Mouse (Mus musculus) thymus, postnatal 10 days (tissue): ENCODE results near the gene Eipr1.
"Not testable (repeated sequence)": the region's sequence is repeated elsewhere in the genome, so short reads cannot be mapped to it uniquely, and the experiment has no call there.

Source experiments
- DNase-seq, 2 experiments: peaks; one replicate each; pipeline ENCODE4 v3.0.0; 2021; ENCODE audit warnings: low spot score in 2 of 2

Gene Eipr1

DNA sequence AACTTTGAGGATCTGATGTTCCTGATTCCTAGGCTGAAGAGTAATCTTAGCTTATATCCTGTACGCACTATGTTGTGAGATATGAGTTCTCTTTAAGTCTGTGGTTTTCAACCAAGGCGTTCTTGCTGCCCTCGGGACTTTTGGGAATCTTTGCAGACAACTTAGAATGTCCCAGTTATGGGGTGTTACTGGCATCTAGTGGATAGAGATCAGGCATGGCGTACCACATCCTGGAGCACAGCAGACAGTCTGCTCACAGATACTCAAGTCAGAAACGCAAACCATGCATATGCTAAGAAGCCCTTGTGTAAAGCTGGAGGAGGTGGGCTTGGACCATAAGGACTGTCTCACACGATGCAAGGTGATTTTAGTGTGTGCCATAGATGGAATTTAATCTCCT is 136.1 kb downstream of the Eipr1 start:
- DNase-seq = no peak

DNA sequence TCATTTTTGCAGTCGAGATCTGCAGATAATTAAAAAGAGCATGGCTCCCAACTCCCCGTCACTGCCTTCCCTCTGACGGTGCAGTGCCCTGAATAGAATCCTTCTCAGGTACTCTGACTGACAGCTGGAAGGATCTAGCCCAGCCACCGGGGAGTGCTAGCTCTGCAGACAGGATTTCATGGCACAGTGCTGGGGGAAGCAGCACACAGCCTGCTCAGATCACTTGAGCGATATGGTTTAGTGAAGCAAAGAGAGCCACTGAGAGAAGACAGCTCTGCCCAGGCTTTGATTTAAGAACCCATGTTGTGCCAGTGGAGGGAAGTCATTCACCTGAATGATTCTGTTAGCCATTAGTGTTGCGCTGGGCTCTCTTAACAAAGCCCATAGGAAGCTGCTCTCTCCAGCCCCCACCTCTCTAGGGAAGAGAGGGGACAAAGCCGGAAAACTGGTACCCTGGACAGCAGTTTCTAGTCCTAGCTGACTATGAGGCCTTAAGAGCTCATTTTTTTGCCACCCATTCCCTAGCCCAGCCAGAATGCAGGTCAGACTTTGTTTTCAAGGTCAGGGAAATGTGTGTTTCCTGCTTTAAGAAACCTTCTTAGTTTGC is 137.6 kb downstream of the Eipr1 start:
- DNase-seq = no peak

DNA sequence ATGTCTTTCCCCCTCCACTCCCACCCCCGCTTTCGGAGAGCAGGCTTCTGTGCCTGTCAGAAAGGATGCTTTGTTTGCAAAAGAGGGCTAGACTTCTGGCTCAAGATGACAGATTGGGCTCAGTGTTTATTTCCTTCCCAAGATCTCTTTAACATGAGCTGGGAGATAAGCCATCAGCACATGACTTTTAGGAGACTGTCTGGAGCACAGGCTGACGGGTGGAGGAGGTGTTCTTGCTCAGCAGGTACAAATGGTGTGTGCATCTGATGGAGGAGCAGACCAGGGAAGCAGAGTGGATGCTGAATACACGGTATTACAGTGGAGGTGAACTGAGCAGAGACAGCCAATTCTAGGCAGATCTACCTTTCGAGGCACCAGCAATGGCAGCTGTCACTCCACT is 139.9 kb downstream of the Eipr1 start:
- no peak for DNase-seq

DNA sequence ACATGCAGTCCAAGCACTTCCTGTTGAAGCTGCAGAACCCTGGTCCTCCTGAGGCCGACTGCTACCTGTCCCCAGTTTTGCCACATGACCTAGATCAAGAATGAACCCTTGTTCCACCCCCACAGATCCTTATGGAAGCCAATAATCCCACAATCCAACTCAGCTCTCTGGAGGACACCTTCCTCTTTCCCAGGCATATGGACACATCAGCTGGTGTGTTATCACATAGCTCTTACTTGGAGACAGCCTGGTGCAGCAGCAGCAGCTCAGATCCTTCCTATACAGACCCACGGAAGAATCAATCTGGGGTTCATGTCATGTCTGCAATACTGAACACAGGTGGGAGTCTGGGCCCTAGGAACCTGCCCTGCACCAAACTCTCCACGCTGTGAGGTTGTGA is 145.0 kb downstream of the Eipr1 start:
- DNase-seq = no peak

DNA sequence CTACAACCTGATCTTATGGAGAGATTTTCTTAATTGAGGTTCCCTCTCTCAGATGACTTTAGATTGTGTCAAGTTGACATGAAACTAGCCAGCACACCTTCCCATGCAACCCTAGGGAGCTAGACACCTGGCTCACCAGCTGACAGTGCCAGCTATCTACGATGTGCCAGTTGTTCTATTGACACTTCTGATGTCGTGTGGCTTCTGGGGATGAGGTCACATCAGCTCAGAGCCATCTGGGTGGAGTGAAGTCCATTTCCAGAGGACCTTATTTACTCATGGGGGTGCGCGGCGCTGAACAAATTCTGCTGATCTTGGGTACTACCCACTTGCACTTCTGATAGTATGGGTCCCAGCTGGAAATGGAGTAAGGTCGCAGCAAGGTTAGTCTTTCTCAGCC is 146.7 kb downstream of the Eipr1 start:
- no peak for DNase-seq

DNA sequence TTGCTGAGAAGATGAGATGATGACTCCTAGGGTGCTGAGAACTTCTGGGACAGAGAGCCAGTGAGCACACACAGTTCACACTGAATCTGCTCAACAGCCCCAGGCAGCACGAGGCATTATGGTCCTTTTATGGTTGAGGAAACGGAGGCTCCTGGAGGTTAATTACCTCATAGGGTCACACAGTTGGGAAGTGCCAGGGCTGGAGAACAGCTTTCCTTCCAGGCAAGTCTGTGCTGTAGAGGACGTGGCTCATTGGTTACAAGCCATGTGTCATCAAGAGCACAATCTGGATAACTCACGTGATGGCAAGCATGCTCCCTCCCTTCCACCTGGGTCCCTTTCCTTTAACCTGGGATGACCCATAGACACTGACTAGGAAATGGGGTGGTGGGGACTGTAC is 148.1 kb downstream of the Eipr1 start:
- no peak for DNase-seq

DNA sequence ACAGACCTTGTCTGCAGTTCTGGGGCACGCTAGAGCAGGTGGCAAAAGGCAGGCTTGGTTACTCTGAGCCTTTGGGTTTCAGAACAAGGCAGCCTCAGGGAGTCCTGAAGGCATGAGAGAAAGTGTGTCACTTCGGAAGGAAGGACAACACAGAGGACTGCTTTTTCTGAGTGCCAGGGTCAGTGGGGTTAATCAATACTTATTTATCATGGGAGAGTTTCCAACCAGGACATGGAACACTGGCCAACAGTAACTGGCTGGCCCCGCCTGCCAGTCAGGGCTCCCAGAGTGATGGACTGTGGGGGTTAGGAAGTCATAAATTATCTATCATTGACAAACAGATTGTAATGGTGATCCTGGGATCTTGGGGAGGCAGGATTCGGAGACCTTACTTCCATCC is 148.7 kb downstream of the Eipr1 start:
- DNase-seq = no peak

DNA sequence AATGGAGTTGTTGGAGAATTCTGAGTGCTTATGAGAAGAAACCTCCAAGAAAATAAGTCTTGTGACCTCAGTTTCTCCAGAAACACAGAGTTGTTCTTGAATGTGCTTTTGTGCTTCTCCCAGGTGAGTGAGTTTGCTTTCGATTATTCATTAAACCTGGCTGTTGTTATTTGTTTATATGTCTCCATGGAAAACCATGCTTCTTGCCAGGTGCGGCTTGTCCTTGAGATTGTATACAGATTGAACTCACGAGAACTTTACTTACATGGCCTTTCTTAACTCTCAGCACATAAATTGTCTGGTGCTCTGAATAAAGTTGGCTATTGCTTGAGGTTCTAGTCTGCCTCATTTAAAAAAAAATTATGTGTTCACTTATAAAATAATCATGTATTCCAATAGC is 150.5 kb downstream of the Eipr1 start:
- no peak for DNase-seq

DNA sequence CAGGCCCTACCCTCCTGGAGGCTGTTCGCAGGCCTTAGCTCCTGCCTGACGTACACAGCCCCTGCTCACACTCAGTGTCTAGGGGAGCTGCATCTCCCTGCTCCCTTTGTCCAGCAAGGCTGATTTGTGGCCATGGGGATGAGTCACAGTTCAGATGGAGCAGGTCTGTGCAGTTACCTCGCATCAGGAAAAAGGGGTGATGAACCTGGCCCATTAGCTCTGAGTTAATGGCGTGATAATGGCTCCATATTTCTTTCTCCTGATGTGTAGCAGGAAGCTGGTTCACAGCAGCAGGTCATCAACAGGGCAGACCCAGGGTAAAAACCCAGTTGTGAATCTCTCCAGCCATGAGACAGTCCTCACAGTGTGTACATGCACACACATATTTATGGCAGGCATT is 151.5 kb downstream of the Eipr1 start:
- DNase-seq = no peak

DNA sequence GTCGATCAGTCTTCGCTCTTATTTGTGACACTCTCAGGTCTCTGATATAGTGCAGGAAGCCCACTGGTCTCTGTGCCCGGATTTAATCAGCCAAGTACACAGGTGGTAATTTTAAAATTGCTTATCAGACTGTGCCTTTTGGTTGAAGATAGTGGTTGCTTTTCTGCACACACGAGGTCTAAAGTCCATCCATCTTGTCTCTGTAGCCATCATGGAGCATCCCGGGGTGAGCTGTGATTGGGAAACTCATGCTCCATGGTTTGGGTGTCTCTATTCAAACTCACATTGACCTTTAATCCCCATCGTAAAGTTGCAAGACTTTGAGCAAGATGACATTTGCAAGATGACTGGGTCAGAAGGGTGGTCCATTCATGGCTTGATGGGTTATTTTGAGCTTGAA is 153.9 kb downstream of the Eipr1 start:
- no peak for DNase-seq

DNA sequence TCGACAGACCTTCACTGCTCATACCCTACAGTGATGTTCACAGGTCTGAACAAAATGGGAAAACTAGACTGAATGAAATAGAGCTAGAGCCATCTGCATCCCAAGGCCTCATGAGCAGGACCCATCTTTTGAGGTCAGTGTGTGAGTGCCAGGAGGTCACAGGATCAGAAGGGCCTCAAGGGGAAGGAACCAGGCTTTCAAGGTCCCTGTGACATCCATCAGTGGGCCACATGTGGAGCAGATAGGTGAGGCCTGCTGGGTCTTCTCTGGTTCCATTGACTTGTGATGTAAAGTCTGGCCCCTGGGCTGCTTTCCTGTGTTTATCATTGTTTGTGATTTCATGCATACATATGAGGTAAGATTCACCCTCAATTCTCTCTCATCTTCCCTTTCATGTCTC is 154.4 kb downstream of the Eipr1 start:
- no peak for DNase-seq

DNA sequence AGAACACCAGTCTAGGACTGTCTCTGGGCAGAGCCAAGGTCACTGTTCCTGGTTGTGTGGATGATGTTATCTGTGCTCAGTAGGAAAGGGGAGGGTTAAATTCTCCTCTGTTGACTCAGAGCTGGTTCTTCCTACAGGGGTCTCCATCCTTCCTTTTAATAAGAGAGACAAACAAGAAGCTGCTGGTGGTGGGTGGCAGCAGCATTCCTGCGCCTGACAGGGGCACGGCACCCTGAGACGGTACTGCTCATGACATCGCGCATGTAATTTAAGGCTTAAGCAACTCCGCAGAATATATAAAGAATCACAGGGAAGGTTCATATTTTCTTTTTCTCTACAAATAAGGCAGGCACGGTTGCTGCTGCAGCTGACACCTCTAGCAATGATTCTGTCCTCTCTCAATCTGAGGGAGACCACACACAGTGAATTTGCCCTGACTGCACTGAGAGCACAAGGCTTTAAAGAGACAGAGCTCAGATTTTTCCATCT is 155.2 kb downstream of the Eipr1 start:
- no peak for DNase-seq

DNA sequence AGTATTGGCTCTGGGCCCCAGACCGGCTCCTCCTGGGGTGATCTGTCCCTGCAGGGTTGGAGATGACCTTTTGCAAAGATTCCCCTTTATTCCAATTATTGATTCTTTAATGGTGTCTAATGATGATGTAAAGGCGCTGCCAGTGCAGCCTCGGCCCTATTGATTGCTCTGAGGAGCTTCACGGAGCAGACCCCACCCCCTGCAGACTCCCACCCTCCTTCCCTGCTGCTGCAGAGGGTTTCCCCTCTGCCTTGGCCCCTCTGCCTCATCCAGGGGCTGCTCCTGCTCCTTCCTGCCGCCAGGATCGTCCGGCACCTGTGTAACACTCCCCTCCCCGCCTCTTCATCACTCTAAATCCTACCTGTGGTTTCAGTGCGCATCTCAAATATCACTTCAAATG is 156.2 kb downstream of the Eipr1 start:
- DNase-seq = no peak

DNA sequence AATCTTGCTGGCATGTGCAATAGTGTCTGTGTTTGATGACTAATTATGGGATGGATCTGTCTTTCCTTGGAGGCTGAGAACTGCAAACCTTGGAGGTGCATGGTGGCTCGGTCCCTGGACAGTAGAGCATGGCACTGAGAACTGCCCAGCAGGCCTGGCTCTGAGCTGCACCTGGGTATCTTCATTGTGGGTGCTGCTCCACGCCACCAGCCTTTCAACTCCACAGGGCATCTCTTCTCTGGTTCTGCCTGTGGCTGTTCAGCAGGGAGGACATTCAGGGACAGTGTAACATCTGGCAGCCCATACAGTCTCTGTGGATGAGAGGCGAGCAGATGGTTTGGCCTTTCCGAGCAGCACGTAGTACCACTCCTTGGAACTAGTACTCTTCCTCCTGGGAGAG is 158.2 kb downstream of the Eipr1 start:
- no peak for DNase-seq

DNA sequence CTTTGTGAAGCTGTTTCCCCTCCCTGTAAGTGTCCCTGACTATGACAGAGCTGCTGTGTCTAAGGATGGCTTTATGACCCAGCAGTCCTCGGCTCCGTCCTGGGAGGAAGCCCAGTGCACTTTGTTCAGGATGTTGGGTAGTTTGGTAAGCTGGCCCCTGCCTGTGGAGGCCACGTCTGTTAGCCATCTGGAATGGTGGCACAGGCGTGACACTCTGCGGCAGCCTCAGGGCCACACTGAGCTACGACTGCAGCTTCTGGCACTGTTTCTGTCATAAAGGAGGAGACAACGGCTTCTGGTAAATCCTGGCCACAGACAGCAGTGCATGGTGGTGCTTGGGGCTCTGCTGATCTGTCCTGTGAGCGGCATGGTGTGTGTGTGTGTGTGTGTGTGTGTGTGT is 159.0 kb downstream of the Eipr1 start:
- no peak for DNase-seq

DNA sequence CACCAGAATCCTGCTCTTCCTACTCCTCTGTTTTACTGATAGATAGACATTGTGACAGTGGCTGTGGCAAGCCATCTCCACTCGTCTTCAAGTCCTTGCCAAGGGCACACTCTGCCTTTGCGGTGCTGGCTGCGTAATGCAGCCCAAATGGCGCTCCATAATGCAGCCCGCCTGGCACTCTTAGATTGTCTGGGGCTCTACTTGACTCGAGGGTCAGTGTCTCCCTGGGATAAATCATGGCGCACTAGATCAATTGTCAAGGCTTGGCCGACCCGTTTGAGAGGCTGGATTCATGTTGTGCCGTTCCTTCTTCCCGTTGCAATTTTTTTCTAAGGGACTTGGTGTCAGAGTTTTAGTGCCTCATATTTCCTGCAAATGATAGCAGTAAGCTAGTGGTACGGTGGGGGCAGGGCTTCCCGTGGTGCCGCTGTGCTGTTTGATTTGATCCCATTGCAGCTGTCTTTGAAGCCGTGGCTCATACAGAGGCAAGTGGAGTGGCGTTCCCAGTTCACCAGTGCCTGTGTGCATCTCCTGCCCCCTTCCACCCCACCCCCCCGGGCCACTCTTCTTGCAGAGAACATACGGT is 160.8 kb downstream of the Eipr1 start:
- DNase-seq = no peak

DNA sequence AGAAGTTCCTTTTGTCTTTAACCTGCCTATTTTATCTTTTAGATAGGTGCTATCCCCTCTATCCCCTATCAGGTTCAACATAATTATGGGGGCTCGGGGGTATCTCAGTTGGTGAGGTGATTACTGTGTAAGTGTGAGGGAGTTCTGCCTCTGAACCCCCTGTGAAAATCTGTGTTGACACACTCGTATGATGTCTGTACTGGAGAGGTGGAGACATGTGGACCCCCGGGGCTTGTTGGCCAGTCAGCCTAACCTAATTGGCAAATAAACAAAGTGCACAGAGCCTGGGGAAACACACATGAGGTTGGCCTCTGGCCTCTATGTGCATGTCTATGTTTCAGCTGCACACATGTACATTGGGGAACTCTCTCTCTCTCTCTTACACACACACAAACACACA is 161.5 kb downstream of the Eipr1 start:
- no peak for DNase-seq

DNA sequence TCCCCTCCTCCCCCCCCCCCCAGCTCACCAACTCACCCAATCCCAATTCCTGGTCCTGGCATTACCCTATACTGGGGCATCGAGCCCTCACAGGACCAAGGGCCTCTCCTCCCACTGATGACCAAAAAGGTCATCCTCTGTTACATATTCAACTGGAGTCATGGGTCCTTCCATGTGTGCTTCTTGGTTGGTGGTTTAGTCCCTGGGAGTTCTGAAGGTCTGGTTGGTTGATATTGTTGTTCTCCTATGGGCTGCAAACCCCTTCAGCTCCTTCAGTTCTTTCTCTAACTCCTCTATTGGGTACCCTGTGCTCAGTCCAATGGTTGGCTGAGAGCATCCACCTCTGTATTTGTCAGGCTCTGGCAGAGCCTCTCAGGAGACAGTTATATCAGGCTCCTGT is 162.5 kb downstream of the Eipr1 start:
- DNase-seq = not testable (repeated sequence)
